Mouse (Mus musculus): ENCODE results near the gene Cav1.

DNA sequence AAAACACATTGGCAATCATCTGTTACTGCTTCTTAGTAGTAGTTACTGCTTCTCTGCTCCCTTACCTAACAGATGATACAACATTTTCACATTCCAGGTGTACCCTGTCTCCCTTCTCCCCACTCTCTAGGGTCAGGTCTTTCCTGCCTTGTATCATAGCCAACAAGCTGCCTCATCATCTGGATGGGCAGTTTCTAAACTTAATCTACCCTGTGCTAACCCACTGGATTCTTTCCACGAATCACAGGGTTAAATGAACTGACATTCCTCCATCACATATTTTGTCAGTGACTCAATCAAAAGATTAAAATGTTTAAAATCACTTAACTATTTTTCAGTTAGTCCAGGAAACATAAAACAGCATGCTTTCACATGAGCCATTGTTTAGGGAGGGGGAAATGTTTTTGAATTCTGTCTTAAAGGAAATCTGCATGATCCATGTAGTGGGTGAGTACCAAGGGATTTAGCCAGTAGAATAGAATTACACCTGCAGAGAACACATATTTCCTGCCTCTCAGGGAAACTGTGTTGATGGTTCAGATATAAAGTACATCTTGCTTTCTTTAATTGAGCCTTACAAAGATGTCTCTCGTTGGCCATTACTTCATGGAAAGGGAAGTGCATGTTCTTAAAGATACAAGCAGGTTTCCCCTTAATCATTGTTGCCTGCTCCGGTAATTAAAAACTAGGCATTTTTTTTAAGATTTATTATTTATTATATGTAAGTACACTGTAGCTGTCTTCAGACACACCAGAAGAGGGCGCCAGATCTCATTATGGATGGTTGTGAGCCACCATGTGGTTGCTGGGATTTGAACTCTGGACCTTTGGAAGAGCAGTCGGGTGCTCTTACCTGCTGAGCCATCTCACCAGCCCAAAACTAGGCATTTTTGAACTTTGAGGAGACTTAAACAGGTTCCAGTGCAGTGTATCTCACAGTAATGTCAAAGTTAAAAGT, 8.8 kb downstream of the Cav1 start:
- TF ChIP-seq CTCF (IDR thresholded peaks at IDR 0.05; ENCODE audit: insufficient read depth, low read depth, low read length) (no peak), POLR2A (IDR thresholded peaks at IDR 0.05; ENCODE audit: insufficient read depth, low read depth, low read length) (no peak)
